Mouse (Mus musculus) lung, embryonic 16.5 days (tissue): ENCODE measurements around the gene Prkag1. TPM values are rescaled to one million over a fixed set of nuclear protein-coding genes. Genes with fewer than 3 reads are reported as not detected.

Experiments
- ATAC-seq: fragments of 200-750 bp; cut with Nextera tagmentation; 2 replicates; pipeline ENCODE4 v1.8.0; 2017; ENCODE audit warnings: low read depth, mild to moderate bottlenecking, moderate library complexity
- H3K27ac ChIP-seq: fragments of 300-500 bp; sonication (generic); 2 replicates; pipeline ENCODE4 v1.5.1; 2014; ENCODE audit warnings: mild to moderate bottlenecking, control low read depth, low read length
- H3K27me3 ChIP-seq: fragments of 300-500 bp; sonication (generic); 2 replicates; pipeline ENCODE4 v1.6.1; 2014; ENCODE audit warnings: low read depth, low read length, mixed read lengths; ENCODE audit not compliant: control insufficient read depth, insufficient read depth
- H3K36me3 ChIP-seq: fragments of 300-500 bp; sonication (generic); 2 replicates; pipeline ENCODE4 v1.6.1; 2014; ENCODE audit warnings: low read length; ENCODE audit not compliant: control insufficient read depth, insufficient read depth
- H3K4me1 ChIP-seq: fragments of 300-500 bp; sonication (generic); replicated peaks from 2 replicates; pipeline ENCODE4 v1.6.1; 2014; ENCODE audit warnings: low read length, mixed read lengths; ENCODE audit not compliant: control insufficient read depth, insufficient read depth
- H3K4me2 ChIP-seq: fragments of 300-500 bp; sonication (generic); 2 replicates; pipeline ENCODE4 v1.6.1; 2014; ENCODE audit warnings: low read depth, low read length, control low read depth
- H3K4me3 ChIP-seq: fragments of 300-500 bp; sonication (generic); 2 replicates; pipeline ENCODE4 v1.5.1; 2014; ENCODE audit warnings: mild to moderate bottlenecking, low read length, control low read depth
- H3K9ac ChIP-seq: fragments of 300-500 bp; sonication (generic); 2 replicates; pipeline ENCODE4 v1.6.1; 2014; ENCODE audit warnings: low read length, control low read depth
- H3K9me3 ChIP-seq: fragments of 300-500 bp; sonication (generic); 2 replicates; pipeline ENCODE4 v1.6.1; 2016; ENCODE audit warnings: low read length; ENCODE audit not compliant: control insufficient read depth
- WGBS: fragments of 180-500 bp; shearing (Covaris S2); extraction: QIAGEN DNeasy Blood & Tissue Kit; methylation state at CpG from one replicate; pipeline ENCODE4 v1.1.7; 2014; 5-methylcytosine and 5-hydroxymethylcytosine counted together
- polyA plus RNA-seq: library from polyadenylated mRNA; unstranded; fragments of >200 nt; fragmentation: Nextera tagmentation; extraction: Ambion mirVana; gene quantifications from 2 replicates; pipeline ENCODE4 v1.2.1, GENCODE M21; 2015

Prkag1 gene
- polyA plus RNA-seq, 1 experiment from 2014 or later: 106 TPM

- H3K27me3 ChIP-seq: peaks cover 28% of the 10 kb centered on the region
- no peak overlapping the region for H3K27ac ChIP-seq
- no peaks in the 10 kb centered on the region for H3K9me3 ChIP-seq
- 28% methylated on average over 5 of the region's 5 CpGs for WGBS
- no peak for ATAC-seq
- no peaks in the 10 kb centered on the region for H3K36me3 ChIP-seq
- H3K9ac ChIP-seq: no peak overlapping the region
- H3K4me2 ChIP-seq: no peak overlapping the region
- H3K4me1 ChIP-seq: peaks cover 15% of the 10 kb centered on the region
- no peak overlapping the region for H3K4me3 ChIP-seq
Observed at GRCm38 (mm10) chr15:98768259-98768658, 63.1 kb downstream of the Prkag1 start.

GRCm38 (mm10) chr15:98765929-98766328 lies 65.4 kb downstream of the Prkag1 start:
- no peak for ATAC-seq
- Histone ChIP-seq H3K9me3 (no peaks in the 10 kb centered on the region), H3K27me3 (peaks cover 9% of the 10 kb centered on the region), H3K4me2 (no peak overlapping the region), H3K27ac (no peak overlapping the region), H3K4me1 (peaks cover 11% of the 10 kb centered on the region), H3K4me3 (no peak overlapping the region), H3K9ac (no peak overlapping the region), H3K36me3 (no peaks in the 10 kb centered on the region)
- 61% methylated on average over 4 of the region's 4 CpGs for WGBS

Other genes with a start within 250 kb of the Prkag1 start
- 21.5 and 21.7 TPM in 2 replicates for gene Adcy6, start 221.4 kb downstream of the Prkag1 start, polyA plus RNA-seq
- 21.9 and 22.7 TPM in 2 replicates for gene Cacnb3, start 200.7 kb downstream of the Prkag1 start, polyA plus RNA-seq
- 21.6 and 24.0 TPM in 2 replicates for gene Ddx23, start 168.6 kb downstream of the Prkag1 start, polyA plus RNA-seq
- gene Rnd1, start 154.1 kb downstream of the Prkag1 start, polyA plus RNA-seq: 0.68 and 0.92 TPM in 2 replicates
- gene Ccdc65, start 123.3 kb downstream of the Prkag1 start, polyA plus RNA-seq: 4.9 and 5.3 TPM in 2 replicates
- 32.5 and 33.5 TPM in 2 replicates for gene Fkbp11, start 103.3 kb downstream of the Prkag1 start, polyA plus RNA-seq
- gene Arf3, start 68.3 kb downstream of the Prkag1 start, polyA plus RNA-seq: 40.2 and 40.6 TPM in 2 replicates
- gene Wnt10b, start 53.4 kb downstream of the Prkag1 start, polyA plus RNA-seq: 0.13 and 0.23 TPM in 2 replicates
- not detected in 2 replicates for gene Wnt1, start 41.7 kb downstream of the Prkag1 start, polyA plus RNA-seq
- gene Ddn, start 22.0 kb downstream of the Prkag1 start, polyA plus RNA-seq: not detected in 2 replicates
- gene Kmt2d, start 39.7 kb upstream of the Prkag1 start, polyA plus RNA-seq: 11.9 and 12.7 TPM in 2 replicates
- gene Rhebl1, start 63.0 kb upstream of the Prkag1 start, polyA plus RNA-seq: 9.4 and 12.1 TPM in 2 replicates
- 1.4 and 2.4 TPM in 2 replicates for gene Dhh, start 67.0 kb upstream of the Prkag1 start, polyA plus RNA-seq
- gene Lmbr1l, start 86.7 kb upstream of the Prkag1 start, polyA plus RNA-seq: 15.7 and 17.3 TPM in 2 replicates
- 1,812 and 1,892 TPM in 2 replicates for gene Tuba1b, start 103.0 kb upstream of the Prkag1 start, polyA plus RNA-seq
- not detected in 2 replicates for gene Gm49450, start 122.0 kb upstream of the Prkag1 start, polyA plus RNA-seq
- 870 and 906 TPM in 2 replicates for gene Tuba1a, start 122.2 kb upstream of the Prkag1 start, polyA plus RNA-seq
- 226 and 230 TPM in 2 replicates for gene Tuba1c, start 198.4 kb upstream of the Prkag1 start, polyA plus RNA-seq
- 3.9 and 4.5 TPM in 2 replicates for gene Prph, start 223.7 kb upstream of the Prkag1 start, polyA plus RNA-seq
- 39.5 and 41.1 TPM in 2 replicates for gene Troap, start 243.1 kb upstream of the Prkag1 start, polyA plus RNA-seq